Mouse (Mus musculus) CD4-positive helper T cell, adult 2 months (primary cell): ENCODE data around the gene Nbr1.
"Not testable (repeated sequence)": the region's sequence is repeated elsewhere in the genome, so short reads cannot be mapped to it uniquely, and the experiment has no call there.

Source experiments
- DNase-seq: peaks from one replicate; pipeline ENCODE4 v3.0.0-alpha.2; 2012; ENCODE audit warnings: low read depth, missing footprints, low spot score

Gene Nbr1

GRCm38 (mm10) chr11:101582054-101583035, 30.4 kb downstream of the Nbr1 start, which contains the start of gene Tmem106a:
Tmem106a (plus strand) TSS chr11:101582242.
- peak; percentile 83 for DNase-seq

GRCm38 (mm10) chr11:101583205-101583604, 31.3 kb downstream of the Nbr1 start:
- no peak for DNase-seq

DNA sequence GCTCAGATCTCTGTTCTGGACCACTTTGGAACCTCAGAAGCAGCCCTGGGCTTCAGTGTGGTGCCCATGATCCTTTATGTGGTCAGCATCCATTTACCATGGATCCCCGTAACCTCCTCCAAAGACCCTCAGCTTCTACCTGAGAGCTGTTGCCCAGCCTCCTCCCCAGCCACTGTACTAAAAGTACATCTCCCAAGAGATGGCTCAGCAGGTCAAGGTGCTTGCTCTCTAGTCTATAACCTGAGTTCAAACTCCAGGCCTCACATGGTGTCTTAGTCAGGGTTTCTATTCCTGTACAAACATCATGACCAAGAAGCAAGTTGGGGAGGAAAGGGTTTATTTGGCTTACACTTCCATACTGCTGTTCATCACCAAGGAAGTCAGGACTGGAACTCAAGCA, 33.1 kb downstream of the Nbr1 start:
- DNase-seq: not testable (repeated sequence)

DNA sequence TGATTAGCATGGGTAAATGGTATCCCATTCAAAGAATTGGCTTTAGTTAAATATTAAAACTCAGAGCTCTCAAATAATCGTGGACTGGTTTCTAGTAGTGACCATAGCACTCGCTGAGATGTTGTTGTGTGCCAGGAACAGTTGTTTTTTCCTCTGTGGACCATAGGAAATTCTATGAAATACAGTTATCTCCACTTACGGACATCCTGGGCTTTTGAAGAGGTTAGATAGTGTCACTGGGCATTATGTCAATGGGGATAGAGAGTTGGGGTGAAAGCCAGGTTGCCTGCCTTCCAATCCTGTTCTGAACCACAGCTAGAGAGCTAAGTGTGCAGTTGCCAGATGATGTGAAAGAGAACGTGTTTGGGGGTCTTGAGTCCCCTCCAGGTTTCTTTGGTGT, 33.9 kb downstream of the Nbr1 start:
- no peak for DNase-seq

DNA sequence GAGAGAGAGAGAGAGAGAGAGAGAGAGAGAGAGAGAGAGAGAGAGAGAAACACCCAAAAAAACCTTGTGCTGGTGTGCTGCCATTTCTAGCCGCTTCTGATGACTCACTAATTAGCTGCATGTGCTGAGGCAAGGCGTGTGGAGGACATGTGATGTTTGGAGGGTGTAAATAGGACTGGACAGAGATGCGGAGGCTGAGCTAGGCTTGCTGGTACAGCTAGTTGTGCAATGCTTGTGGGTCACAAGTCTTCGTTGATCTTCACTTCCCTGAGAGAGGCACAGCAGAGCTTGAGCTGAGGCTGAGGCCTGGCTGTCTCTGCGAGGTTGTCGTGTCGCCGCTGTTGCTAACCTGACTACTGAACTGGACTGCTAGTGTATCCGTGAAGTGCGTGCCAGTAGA, 35.7 kb downstream of the Nbr1 start:
- no peak for DNase-seq

GRCm38 (mm10) chr11:101588868-101589267, 36.9 kb downstream of the Nbr1 start:
- DNase-seq: no peak

GRCm38 (mm10) chr11:101589444-101589843, 37.5 kb downstream of the Nbr1 start:
- DNase-seq: peak; percentile 70

- DNase-seq: no peak
Observed at GRCm38 (mm10) chr11:101589989-101590624, 38.2 kb downstream of the Nbr1 start.

- no peak for DNase-seq
Observed at GRCm38 (mm10) chr11:101599156-101599555, 47.2 kb downstream of the Nbr1 start, which contains the start of gene Gm11634. Gm11634 (minus strand) TSS chr11:101599256.

DNA sequence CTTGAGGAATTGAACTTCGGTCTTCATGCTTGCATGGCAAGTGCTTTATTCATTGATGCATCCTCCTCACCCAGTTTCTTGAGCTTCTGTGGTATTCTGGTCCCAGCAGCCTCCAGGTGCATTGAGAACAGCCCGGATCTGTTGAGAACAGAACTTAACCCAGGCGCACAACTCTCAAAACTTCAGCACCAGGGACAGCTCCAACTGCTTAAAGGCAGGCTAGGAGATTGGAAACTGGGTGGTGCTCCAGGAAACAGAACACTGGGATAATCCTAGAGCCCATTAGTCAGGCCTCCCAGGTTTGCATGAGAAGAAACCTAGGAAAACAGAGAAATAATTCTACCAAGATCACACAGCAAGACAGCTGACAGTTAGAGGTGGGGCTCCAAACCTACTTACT, 50.5 kb downstream of the Nbr1 start:
- DNase-seq: peak; percentile 67

GRCm38 (mm10) chr11:101604116-101604515, 52.2 kb downstream of the Nbr1 start:
- no peak for DNase-seq

DNA sequence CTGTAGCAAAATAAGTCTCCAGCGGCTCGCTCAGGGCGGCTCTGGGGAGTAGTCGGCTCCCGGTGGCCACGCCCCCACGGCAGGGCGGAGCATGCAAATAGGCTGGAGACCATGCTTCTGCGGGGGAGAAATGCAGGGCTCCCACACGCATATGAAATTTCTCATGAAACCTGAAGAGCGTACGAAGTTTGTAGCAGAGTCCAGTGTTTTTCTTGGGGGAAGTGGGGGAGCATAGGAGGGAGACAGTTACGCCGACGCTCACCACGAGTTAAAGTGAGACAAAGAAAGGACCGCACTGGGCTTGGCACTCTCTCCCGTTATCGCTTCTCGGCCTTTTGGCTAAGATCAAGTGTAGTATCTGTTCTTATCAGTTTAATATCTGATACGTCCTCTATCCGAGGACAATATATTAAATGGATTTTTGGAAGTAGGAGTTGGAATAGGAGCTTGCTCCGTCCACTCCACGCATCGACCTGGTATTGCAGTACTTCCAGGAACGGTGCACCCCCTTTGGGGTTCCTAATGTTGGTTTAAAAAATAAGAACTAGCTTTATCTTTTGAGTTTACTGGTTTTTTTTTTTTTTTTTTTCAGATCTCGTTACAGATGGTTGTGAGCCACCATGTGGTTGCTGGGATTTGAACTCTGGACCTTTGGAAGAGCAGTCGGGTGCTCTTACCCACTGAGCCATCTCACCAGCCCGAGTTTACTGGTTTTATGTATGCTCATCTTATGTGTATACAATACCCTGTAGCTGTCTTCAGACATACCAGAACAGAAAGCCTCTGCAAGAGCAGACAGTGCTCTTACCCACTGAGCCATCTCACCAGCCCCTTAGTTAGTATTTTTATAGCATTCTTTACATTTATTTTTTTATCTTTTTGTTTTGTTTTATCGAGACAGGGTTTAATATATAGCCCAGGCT, 52.8 kb downstream of the Nbr1 start:
- DNase-seq: peak; percentile 79

DNA sequence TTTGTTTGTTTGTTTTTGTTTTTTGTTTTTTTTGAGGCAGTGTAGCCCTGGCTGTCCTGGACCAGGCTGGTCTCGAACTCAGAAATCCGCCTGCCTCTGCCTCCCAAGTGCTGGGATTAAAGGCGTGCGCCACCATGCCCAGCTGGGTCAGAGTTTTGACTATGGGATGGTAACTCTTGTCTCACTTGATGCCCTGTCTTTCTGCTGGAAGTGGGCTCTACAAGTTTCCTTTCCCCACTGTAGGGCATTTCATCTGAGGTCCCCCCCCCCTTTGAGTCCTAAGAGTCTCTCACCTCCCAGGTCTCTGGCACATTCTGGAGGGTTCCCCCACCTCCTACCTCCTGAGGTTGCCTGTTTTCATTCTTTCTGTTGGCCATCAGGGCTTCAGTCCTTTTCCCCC, 55.2 kb downstream of the Nbr1 start:
- DNase-seq: not testable (repeated sequence)

GRCm38 (mm10) chr11:101610445-101610844, 58.5 kb downstream of the Nbr1 start:
- DNase-seq: no peak

DNA sequence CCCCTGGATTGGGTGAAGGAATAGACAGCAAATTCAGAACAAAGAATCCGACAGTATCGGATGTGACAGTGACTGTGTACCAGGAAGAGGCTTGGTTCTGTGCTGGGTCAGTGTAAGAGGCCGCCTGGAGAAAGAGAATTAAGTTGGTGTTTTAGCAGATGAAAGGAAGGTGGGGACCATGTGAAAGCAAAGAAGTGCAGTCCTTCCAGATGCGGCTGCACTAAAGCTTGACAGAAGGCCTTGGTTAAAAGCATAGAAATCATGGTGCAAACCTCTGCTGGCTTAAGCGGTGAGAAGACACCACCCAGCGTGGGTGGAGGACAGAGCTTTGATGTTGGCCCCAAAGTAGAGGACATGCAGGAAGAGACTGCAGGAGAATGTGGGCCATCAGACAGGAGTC, 61.6 kb downstream of the Nbr1 start:
- DNase-seq: no peak

DNA sequence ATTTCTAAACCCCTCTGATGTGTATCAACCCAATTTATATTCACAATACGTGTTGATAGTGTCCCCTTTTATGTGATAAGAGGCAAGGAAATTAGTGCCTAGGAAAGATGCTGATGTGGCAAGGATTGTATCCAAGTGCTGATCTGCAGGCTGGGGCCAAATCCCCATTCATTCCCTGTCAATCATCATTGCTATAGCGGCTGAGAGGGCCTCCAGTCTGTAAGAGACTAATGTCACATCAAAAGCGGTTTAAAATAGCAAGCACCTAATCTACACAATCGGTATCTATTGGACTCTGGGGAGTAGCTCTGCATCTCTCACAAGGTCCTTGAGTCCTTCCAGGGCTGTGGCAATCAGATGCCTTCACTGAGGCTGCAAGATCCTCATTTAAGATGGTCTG, 62.2 kb downstream of the Nbr1 start:
- DNase-seq: no peak

- no peak for DNase-seq
Observed at GRCm38 (mm10) chr11:101615380-101615779, 63.4 kb downstream of the Nbr1 start.

DNA sequence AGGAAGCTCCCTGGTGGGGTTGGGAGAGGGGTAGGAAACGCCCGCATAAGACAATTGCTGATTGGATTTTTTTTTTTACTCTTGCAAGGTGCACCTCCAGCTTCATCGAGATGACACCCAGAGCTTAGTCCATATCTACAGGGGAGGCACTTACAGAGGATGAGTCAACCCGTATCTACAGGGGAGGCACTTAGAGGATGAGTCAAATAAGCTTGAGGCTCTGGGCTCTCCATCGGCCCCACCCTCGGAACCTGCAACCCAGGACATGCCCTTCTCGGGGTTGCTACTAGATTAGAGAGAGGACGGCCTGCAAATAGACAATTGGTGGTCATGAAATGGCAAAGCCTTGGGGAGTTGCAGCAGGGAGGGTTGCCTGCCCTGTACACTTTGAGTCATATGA, 64.2 kb downstream of the Nbr1 start:
- DNase-seq: no peak

GRCm38 (mm10) chr11:101616948-101617767, 65.2 kb downstream of the Nbr1 start:
- no peak for DNase-seq

GRCm38 (mm10) chr11:101617849-101618248, 65.9 kb downstream of the Nbr1 start:
- DNase-seq: peak; percentile 64

- DNase-seq: no peak
Observed at GRCm38 (mm10) chr11:101618596-101618995, 66.6 kb downstream of the Nbr1 start.
